Mouse (Mus musculus) cerebellum, adult 8-10 months (tissue): Measurements from ENCODE around the gene Mxd4.

Experiments
- DNase-seq: peaks from one replicate; pipeline ENCODE4 v3.0.0; 2022

Gene Mxd4

GRCm38 (mm10) chr5:34168950-34169891 lies 18.3 kb downstream of the Mxd4 start, which contains the start of the genes Poln and Haus3:
Poln (minus strand) TSS chr5:34169448.
Haus3 (minus strand) TSS chr5:34169527.
- DNase-seq: peak; percentile 94

- DNase-seq: no peak
Observed at GRCm38 (mm10) chr5:34167857-34168256, 19.7 kb downstream of the Mxd4 start.

GRCm38 (mm10) chr5:34165793-34166192 lies 21.7 kb downstream of the Mxd4 start:
- DNase-seq: no peak

DNA sequence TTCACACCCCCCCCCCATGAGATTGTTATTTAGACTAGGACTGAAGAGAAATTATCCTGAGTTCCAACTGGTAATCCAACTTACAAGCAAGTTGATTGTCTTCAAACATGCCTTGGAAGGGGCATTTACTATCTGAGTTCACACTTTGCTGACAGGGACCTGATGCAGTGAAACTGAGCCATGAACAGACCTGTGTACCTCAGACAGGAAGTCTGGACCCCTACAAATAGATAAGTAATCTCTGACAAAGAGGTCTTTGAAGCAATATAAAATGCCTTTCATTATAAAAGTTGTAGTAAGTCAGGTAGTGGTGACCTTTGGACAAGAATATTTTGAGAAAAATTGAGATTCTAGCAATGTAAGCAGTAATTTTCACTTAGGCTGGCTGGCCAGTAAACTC lies 39.0 kb downstream of the Mxd4 start:
- DNase-seq: no peak

- no peak for DNase-seq
Observed at GRCm38 (mm10) chr5:34147554-34147953, 40.0 kb downstream of the Mxd4 start.

DNA sequence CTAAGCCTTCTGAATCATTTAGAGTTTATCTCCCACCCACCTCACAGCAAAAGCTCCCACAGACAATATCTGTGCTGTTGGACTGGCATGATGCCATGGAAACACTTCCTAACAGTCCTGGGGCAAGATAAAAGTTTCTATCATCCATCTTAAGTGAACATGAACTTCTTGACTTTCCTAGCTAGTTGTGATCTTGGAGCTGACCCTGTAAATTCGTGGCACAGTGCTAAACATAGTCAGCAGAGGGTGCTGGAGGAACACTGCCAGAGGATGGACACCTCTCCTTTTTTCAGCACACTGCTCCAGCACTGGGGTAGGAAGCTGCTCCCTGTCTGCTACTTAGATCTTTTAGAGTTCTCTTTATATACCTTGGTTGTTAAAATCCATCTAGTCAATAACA lies 47.8 kb downstream of the Mxd4 start:
- DNase-seq: peak; percentile 29

GRCm38 (mm10) chr5:34132731-34133130 lies 54.8 kb downstream of the Mxd4 start:
- DNase-seq: no peak

DNA sequence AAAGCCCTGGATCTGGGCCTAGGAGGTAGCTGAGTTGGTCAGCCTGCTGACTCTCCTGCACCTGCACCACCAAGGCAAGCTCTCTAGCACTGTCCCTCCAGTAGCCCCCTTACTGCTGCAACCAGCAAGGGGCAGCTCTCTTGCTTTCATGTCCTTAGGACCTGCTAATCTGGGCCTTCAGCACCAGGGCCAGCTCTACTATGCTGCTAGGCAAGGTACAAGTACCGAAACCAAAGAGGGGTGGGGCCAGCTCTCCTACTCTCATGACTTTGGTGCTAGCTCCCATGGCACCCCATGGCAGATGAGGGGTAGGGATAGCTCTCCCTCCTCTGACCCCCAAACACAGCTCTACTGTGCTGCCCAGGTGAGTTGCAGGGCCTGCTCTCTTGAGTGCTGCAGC lies 63.4 kb downstream of the Mxd4 start:
- no peak for DNase-seq
